Mouse (Mus musculus) thymus, adult 2 months (tissue): Measurements from ENCODE around the gene Draxin.

Experiments
- CTCF ChIP-seq: fragments of 200-500 bp; IDR thresholded peaks from 2 replicates; pipeline ENCODE4 v1.5.1; 2012; ENCODE audit warnings: mild to moderate bottlenecking, control low read depth, low read length, moderate library complexity, borderline replicate concordance; ENCODE audit not compliant: control insufficient read depth, poor library complexity, insufficient read depth; ENCODE audit errors: extremely low read depth
- POLR2A ChIP-seq: fragments of 200-500 bp; IDR thresholded peaks from 2 replicates; pipeline ENCODE4 v1.6.1; 2012; ENCODE audit warnings: mild to moderate bottlenecking, low read length, control low read depth, moderate library complexity; ENCODE audit not compliant: control insufficient read depth, poor library complexity, insufficient read depth; ENCODE audit errors: extremely low read depth

- TF ChIP-seq POLR2A = no peak
- no peak for TF ChIP-seq CTCF
These were observed 75.4 kb downstream of the Draxin start for GRCm38 (mm10) chr4:148054961-148055695.
